Mouse (Mus musculus): ENCODE data around the gene Polr1d.

Gene Polr1d

GRCm38 (mm10) chr5:147076799-147077165, at the start of gene Polr1d:
Gene Polr1d, plus strand, starts transcription at chr5:147077050.
- in situ Hi-C loops (cut with MboI, MseI): no loop called here

- in situ Hi-C loops (cut with MboI, MseI): no loop called here
These were observed 45.6 kb upstream of the Polr1d start for GRCm38 (mm10) chr5:147031281-147031680.

GRCm38 (mm10) chr5:147033155-147033554, 43.7 kb upstream of the Polr1d start:
- in situ Hi-C loops (cut with MboI, MseI): no loop called here

DNA sequence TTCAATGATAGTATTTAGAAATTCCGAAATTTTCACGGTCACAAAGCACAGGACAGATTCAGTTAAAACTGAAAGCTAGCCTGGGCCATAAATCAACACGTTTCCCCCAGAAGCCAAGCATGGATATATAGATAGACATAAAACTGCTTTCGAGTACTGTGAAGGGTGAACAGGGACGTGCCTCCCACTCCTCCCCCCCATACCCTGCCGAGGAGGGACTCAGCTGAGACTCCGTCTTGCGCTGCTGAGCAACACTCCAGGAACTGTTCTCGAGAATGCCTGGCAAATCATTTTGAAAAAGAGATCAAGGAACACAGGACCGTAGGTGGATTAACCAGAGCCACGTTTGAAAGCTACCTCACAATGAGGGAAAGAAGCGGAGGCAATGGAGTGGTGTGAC, 42.6 kb upstream of the Polr1d start:
- in situ Hi-C loops (cut with MboI, MseI): no loop called here

DNA sequence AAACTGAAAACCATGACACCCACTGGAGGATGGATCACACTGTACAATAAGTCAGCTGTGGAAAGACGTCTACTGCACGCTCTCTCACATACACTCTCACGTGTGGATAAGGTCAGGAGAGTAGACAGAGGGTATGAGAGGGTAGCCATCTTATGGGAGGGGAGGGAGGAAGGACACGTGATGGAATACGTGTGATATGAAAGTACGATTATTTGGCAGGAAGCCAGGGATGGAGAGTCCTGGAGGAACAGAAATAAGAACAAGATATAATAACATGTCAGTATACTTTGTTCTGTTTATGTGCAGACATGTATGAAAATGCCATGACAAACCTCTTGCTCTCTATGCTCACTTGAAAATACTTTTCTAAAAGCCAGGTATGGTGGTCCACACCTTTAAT, 41.5 kb upstream of the Polr1d start:
- in situ Hi-C loops (cut with MboI, MseI): no loop called here

DNA sequence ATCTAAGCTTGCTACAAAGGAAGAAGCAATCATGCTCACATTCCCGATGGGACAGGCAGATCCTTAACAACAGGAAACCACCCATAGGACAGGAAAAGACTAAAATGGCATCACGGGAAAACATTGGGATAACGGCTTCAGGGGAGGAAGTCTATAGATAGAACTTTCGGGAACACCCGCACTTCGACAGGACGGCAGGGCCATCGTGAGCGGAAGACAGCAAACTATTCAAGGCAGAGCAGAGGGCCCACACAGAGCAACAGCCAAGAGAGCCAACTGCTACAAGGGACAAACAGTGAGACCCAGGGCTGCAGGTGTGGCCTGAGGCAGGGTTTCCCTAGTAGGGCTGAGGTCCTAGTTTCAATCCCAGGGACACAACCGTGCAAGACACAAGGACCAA, 40.8 kb upstream of the Polr1d start:
- in situ Hi-C loops (cut with MboI, MseI): no loop called here

- in situ Hi-C loops (cut with MboI, MseI): no loop called here
These were observed 40.2 kb upstream of the Polr1d start for GRCm38 (mm10) chr5:147036661-147037060.

- in situ Hi-C loops (cut with MboI, MseI): no loop called here
These were observed 39.2 kb upstream of the Polr1d start for GRCm38 (mm10) chr5:147037601-147038000.

DNA sequence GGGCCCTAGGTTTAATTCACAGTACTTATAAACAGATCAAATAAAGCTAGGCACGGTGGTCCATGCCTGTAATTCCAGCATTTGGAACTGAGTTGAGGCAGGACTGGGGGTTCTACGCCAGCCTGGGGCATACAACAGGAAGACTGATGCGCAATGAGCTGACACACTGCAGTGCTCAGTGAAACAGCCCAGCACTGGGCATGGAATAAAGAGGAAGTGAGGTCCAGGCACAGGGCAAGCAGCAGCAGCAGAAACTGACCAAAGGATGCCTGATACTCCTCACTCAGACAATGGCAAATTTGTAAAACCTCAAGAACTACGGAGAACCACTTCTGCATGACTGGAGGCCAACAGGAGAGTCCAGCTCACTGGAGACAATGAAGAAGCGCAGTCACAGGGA, 37.5 kb upstream of the Polr1d start:
- in situ Hi-C loops (cut with MboI, MseI): no loop called here

DNA sequence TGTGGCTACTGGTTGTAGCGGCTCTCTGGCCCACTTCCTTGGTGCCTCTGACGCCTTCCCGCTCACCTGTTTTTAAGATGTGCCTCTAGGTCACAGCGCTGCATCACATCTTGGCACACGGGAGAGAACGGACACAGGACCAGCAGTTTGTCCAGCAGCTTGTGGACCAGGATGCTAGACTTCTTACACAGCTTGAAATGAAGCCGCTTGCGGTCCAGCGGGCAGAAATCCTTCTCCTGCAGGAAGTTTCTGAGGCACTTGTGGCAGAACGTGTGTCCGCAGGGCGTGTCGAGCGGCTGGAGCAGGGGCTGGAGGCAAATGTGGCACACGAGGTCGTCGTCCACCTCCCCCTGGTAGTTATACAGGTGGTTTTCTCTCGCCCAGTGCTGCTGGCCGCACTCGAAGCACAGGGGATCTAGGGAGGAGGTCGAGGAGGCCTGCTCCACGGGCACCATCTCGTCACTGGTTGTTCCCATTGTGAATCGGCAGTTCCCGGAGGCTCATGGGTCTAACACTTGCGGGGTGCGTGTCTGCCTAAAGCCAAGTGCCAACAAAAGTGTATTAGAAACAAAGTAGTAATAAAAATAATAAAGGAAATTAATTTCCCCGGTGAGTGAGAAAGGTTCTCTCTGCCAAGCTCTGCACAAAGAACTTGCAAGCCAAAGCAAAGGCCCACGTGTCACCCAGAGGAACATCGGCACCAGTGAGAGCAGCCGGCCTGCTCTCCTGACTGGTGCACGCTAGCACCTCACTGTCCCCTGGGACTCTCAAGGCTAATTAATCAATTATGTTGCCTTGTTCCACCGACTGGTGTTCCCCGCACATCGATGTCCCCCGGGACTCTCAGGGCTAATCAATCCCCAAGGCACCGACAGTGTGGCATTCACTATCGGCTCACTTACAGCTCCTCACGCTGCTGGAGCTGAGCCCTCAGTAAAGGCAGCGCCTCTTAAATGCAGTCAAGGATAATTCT, 34.6 kb upstream of the Polr1d start:
- in situ Hi-C loops (cut with MboI, MseI): loop anchor here in 1 of 2 experiments (5.0 kb wide), 1 partner anchor 70 kb away; no protein-coding TSS in a partner anchor

GRCm38 (mm10) chr5:147043240-147043844, 33.5 kb upstream of the Polr1d start:
- in situ Hi-C loops (cut with MboI, MseI): loop anchor here in 1 of 2 experiments (5.0 kb wide), 1 partner anchor 71 kb away; no protein-coding TSS in a partner anchor

DNA sequence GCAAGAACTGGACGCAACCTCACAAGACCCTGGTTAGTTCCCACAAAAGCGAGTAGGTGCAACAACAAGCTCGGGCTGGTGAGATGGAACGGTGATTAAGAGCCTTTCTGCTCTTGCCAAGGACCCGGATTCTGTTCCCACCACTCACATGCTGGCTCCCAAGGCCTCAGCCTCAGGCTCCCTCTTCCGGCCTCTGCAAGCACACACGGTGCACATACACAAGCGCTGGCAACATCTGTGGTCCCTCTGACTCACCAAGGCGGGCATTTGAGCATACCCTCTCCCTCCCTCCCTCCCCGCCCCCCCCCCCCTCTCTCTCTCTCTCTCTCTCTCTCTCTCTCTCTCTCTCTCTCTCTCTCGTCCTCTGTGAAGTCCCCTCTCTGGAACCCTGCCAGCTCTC, 31.5 kb upstream of the Polr1d start:
- in situ Hi-C loops (cut with MboI, MseI): loop anchor here in 1 of 2 experiments (5.0 kb wide), 1 partner anchor 42 kb away; no protein-coding TSS in a partner anchor

- in situ Hi-C loops (cut with MboI, MseI): loop anchor here in 1 of 2 experiments (5.0 kb wide), 1 partner anchor 41 kb away; no protein-coding TSS in a partner anchor
These were observed 30.9 kb upstream of the Polr1d start for GRCm38 (mm10) chr5:147045929-147046328.

DNA sequence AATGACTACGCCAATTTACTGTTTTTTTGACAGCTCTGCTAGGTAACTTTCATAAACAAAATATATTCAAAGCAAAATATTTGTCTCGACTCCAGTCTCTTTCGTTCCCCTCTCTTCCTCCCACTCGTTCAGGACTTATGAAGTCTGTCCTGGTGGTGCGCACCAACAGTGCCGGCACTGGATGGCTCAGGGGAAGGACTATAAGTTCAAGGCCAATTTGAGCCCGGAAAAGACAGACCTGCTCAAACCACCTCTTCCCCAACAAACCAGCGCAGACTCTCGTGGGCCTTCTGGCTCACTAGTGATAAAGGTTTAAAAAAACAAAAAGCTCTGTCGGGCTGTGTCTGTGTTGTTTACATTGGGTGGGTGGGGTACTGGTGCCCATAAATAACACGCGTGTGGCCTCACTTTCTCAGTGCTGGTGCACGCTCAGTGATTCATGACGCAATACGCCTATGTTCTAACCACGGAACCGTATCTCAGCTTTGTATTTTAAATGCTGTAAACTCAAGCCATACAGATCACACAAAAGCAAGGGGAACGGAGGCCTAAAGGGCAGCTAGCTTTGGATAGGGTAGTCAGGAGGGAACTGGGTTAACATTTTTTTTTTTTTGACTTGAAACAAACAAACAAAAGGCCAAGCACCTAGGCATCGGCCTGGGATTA, 27.2 kb upstream of the Polr1d start:
- in situ Hi-C loops (cut with MboI, MseI): loop anchor here (5.0 to 25.0 kb wide), 2 partner anchors 38 to 837 kb away; partner anchors contain the start of gene Rnf6 (in 1 of the 2)

GRCm38 (mm10) chr5:147050816-147051499, 25.9 kb upstream of the Polr1d start:
- in situ Hi-C loops (cut with MboI, MseI): loop anchor here in 1 of 2 experiments (25.0 kb wide), 1 partner anchor 839 kb away; the partner anchor contains the start of gene Rnf6

- in situ Hi-C loops (cut with MboI, MseI): loop anchor here in 1 of 2 experiments (25.0 kb wide), 1 partner anchor 839 kb away; the partner anchor contains the start of gene Rnf6
These were observed 25.1 kb upstream of the Polr1d start for GRCm38 (mm10) chr5:147051500-147052308.

GRCm38 (mm10) chr5:147052309-147052558, 24.6 kb upstream of the Polr1d start:
- in situ Hi-C loops (cut with MboI, MseI): loop anchor here in 1 of 2 experiments (25.0 kb wide), 1 partner anchor 840 kb away; the partner anchor contains the start of gene Rnf6

DNA sequence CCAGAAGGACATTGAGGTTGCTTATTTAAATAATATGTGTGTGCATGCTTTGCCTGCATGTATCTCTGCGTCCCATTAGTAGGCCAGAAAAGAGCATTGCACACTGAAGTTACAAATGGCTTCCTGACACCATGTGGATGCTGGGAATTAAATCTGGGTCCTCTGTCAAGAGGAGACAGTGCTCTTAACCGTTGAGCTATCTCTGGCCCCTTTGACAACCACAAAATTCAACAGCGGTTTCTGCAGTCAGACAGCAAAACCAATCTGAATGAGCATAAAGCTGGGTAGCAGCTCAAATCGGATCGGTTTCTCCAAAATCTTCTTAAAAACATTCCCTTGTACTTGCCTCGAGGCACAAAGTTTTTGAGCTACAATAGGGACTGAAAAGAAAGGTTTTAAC, 23.8 kb upstream of the Polr1d start:
- in situ Hi-C loops (cut with MboI, MseI): loop anchor here in 1 of 2 experiments (25.0 kb wide), 1 partner anchor 841 kb away; the partner anchor contains the start of gene Rnf6

GRCm38 (mm10) chr5:147053481-147053880, 23.4 kb upstream of the Polr1d start:
- in situ Hi-C loops (cut with MboI, MseI): loop anchor here in 1 of 2 experiments (25.0 kb wide), 1 partner anchor 841 kb away; the partner anchor contains the start of gene Rnf6

DNA sequence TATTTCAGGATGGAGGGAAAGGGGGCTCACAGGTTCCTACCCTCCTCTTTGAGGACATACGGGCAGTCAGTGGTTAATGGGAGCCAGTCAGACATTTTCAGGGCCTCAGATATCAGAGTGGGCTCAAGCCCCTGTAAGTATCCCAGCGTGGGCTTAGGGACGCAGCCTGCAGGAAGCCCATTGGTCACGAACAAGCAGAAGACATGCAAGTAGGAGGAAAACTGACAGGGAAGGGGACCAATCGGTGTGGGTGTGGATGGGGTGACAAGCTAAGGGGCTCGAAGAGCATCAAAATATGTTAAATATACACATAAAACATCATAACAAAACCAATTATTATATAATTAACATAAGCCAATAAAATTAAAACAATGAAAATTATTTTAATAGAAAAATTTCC, 22.5 kb upstream of the Polr1d start:
- in situ Hi-C loops (cut with MboI, MseI): loop anchor here in 1 of 2 experiments (25.0 kb wide), 1 partner anchor 842 kb away; the partner anchor contains the start of gene Rnf6
